Mouse (Mus musculus) bone marrow macrophage, adult 2 months (primary cell): ENCODE measurements around the gene Mvb12b. TPM values are rescaled to one million over a fixed set of nuclear protein-coding genes. Genes with fewer than 3 reads are reported as not detected.

Source experiments
- H3K27ac ChIP-seq: 2 replicates; pipeline ENCODE4 v1.5.1; 2012; ENCODE audit warnings: low read depth, low read length; ENCODE audit not compliant: insufficient read depth
- H3K4me1 ChIP-seq: 2 replicates; pipeline ENCODE4 v1.6.1; 2012; ENCODE audit warnings: low read length; ENCODE audit not compliant: control insufficient read depth, insufficient read depth
- H3K4me3 ChIP-seq: 2 replicates; pipeline ENCODE4 v1.5.1; 2012; ENCODE audit warnings: mild to moderate bottlenecking, low read length, moderate library complexity; ENCODE audit not compliant: insufficient read depth
- CTCF ChIP-seq: IDR thresholded peaks from 2 replicates; pipeline ENCODE4 v1.5.1; 2012; ENCODE audit warnings: low read depth, mild to moderate bottlenecking, low read length, moderate library complexity
- POLR2A ChIP-seq: IDR thresholded peaks from 2 replicates; pipeline ENCODE4 v1.6.1; 2012; ENCODE audit warnings: mild to moderate bottlenecking, low read depth, low read length, borderline replicate concordance
- polyA plus RNA-seq: library from polyadenylated mRNA; stranded (reverse); fragments of >200 nt; gene quantifications from 2 replicates; pipeline ENCODE4 v1.2.4, GENCODE M21; 2012; ENCODE audit not compliant: missing spikeins, insufficient read depth, insufficient read length

The Mvb12b gene
- polyA plus RNA-seq, 1 experiment: 17.0 TPM

GRCm38 (mm10) chr2:33785596-33785995 is 102.2 kb downstream of the Mvb12b start:
- H3K27ac ChIP-seq: no peak overlapping the region
- no peaks in the 10 kb centered on the region for H3K4me1 ChIP-seq
- no peak overlapping the region for H3K4me3 ChIP-seq
- no peak for TF ChIP-seq CTCF
- no peak for TF ChIP-seq POLR2A

DNA sequence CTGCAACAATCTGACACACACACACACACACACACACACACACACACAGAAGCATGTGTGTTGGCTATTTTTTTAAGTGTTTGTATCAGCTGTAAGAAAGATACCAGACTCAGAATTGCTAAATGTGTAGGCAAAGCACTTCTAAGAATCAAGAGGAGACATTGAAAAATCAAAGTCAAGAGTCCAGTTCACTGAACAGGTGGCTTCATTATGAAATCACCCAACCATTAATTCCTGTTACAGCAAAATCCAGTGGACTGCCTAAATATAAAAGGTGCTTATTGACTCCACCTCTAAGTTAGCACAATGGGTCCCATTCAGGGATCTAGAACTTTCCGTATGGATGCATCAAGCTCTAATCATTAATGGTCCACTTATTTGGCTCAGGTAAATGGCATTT is 103.0 kb downstream of the Mvb12b start:
- Histone ChIP-seq H3K27ac (no peak overlapping the region), H3K4me1 (no peaks in the 10 kb centered on the region)
- TF ChIP-seq CTCF: no peak

DNA sequence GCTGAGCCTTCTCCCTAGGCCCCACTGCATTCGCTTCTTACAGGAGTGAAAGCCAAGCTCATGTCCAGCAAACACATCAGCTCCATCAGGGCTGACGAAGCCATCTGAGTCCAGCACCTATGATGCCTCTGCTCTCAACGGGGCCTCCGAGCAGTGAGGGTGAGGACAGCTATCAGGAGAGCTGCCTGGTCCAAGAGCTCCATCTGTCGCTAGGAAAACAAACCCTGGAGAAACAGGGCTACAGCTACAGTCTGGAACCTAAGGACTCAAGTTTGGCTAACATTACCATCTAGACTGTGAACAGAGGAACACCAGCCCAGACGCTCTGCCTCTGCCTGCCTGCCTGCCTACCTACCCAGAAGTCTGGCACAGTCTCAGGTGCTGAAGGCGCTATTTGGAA is 104.3 kb downstream of the Mvb12b start:
- H3K27ac ChIP-seq: no peak overlapping the region
- no peak overlapping the region for H3K4me3 ChIP-seq
- no peak for TF ChIP-seq POLR2A
- no peak for TF ChIP-seq CTCF
- no peaks in the 10 kb centered on the region for H3K4me1 ChIP-seq

More for the DNA sequence above, 103.0 kb downstream of the Mvb12b start:
- no peak overlapping the region for H3K4me3 ChIP-seq

DNA sequence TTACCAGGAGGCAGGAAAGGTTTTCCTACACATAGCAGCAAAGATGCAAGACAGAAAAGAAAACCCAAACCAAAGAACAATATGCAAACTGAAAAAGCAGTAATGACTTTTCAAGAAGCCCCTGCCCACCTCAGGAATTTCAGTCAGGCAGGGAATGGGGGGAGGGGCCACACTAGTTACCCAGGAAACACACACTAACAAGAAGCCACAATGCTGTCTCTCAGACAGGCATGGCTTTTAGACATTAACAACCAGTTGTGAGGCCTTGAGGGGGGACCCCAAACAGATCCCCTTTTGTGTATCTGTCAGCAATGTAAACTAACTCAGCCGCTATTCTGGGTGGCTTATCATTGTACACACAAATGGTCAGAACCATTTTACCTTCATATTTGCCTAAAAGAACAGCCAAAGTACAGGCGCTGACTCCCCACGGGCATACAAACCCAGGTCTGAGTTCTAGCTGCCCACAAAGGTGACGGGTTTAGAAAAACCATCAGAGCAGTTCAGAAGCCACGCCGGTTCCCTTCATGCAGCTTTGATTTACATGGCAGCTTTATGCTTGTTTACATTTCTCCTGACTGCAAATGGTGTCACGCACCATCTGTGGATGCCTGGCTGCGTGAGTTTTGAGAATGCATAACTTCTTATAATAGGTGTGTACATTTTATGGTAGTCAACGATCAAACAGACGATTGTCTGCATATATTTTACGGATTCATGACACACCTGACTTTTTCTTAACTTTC is 105.9 kb downstream of the Mvb12b start:
- H3K27ac ChIP-seq: no peak overlapping the region
- no peak overlapping the region for H3K4me3 ChIP-seq
- no peaks in the 10 kb centered on the region for H3K4me1 ChIP-seq
- TF ChIP-seq POLR2A (no peak), CTCF (no peak)

GRCm38 (mm10) chr2:33778466-33778865 is 109.3 kb downstream of the Mvb12b start:
- no peak for TF ChIP-seq CTCF
- TF ChIP-seq POLR2A: no peak
- Histone ChIP-seq H3K27ac (no peak overlapping the region), H3K4me1 (no peaks in the 10 kb centered on the region), H3K4me3 (no peak overlapping the region)

- Histone ChIP-seq H3K27ac (no peak overlapping the region), H3K4me3 (no peak overlapping the region), H3K4me1 (no peaks in the 10 kb centered on the region)
- TF ChIP-seq POLR2A (no peak), CTCF (no peak)
Measured at GRCm38 (mm10) chr2:33777051-33777450, 110.7 kb downstream of the Mvb12b start.

DNA sequence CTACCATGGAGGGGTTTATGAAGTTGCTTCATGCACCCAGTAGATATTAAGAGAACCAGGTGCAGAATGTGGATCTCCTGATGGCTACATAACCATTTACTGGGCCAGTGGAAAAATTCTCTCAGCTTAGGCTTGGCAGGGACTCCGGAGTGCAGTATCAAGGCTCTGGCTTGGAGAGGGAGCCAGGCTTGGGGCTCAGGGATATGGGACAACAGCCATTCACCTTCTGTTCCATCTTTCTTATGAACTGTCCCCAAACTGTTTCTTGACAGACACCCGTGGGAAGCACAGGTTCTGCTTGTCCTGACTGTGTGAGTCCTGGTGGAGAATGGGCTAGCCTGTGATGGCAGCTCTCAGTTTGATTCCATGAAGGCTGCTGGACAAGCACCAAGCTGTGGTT is 112.9 kb downstream of the Mvb12b start:
- no peak for TF ChIP-seq POLR2A
- TF ChIP-seq CTCF: no peak
- no peak overlapping the region for H3K4me3 ChIP-seq
- H3K4me1 ChIP-seq: no peaks in the 10 kb centered on the region
- H3K27ac ChIP-seq: no peak overlapping the region

- H3K4me1 ChIP-seq: no peaks in the 10 kb centered on the region
- no peak overlapping the region for H3K4me3 ChIP-seq
- H3K27ac ChIP-seq: no peak overlapping the region
- TF ChIP-seq CTCF: no peak
Measured at GRCm38 (mm10) chr2:33774106-33774505, 113.6 kb downstream of the Mvb12b start.

DNA sequence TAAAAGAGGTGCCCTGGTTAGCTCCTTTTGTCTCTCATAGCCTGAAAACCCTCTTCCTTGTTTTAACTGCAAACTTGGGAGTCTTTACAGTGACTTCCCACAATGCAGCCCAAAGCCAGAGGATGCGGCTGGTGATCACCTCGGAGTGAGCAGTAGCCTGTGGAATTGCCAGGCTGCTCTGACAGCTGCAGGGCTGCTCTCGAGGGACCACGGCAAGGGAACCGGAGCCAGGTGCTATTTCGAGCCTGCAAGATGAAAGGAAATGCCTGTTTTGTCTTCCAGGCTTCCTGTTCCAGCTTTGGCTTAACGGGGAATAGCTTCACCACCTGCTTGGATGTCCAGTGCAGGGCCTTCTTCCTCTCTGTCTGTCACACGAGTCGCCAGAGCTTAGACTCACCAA is 115.3 kb downstream of the Mvb12b start:
- Histone ChIP-seq H3K4me1 (peaks cover 3% of the 10 kb centered on the region), H3K27ac (no peak overlapping the region), H3K4me3 (no peak overlapping the region)
- TF ChIP-seq CTCF (no peak), POLR2A (no peak)

DNA sequence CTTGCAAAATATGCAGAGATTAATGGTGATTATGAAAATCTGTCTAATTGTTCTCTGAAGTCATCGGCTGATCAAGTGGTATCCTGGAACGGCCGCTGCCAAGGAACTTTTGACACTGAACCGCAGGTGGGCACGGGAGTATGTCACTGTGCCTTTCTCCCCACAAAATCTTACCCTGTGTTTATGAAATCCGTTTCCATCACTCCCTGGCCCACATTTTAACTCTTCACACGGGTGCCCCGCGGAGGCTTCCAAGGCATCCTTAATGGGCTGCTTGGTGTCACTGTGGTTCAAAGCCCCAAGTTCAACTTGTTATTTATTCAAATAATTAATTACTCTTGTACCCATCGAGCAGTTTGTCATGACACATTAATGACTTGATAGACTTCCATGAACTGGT is 116.4 kb downstream of the Mvb12b start:
- TF ChIP-seq CTCF: no peak
- no peak for TF ChIP-seq POLR2A
- H3K27ac ChIP-seq: no peak overlapping the region
- H3K4me1 ChIP-seq: peaks cover 3% of the 10 kb centered on the region
- H3K4me3 ChIP-seq: no peak overlapping the region

DNA sequence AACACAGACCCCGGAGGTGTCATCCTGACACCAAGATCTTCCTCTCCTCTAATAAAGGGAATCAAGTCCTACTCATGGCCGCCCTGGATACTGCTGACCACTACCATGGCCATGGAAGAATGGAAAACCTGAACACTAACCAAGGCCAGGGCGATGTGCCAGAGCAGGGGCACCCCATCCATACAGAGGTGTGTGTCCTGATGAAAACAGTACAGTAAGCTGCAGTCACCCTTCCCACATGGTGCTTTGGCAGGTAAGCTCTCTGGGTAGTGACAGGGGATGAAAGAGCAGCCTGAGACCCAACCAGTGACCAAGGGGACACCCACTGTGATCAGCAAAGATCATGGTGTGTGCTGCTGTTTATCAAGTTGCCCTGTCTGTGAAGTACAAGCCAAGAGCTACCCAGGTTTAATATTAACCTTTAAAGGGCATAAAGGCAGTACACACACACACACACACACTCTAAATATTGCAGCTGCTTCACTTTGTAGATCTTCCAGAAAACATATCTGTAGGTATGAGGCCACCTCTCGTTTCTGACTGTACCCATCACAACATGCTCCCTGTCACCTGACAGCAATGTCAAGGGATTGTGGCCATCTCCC is 117.1 kb downstream of the Mvb12b start:
- peaks cover 3% of the 10 kb centered on the region for H3K4me1 ChIP-seq
- TF ChIP-seq POLR2A (no peak), CTCF (no peak)
- H3K4me3 ChIP-seq: no peak overlapping the region
- H3K27ac ChIP-seq: no peak overlapping the region
